In genomic region chr11:11844367-11844971, GRCm38 (mm10) we compare ENCODE assay signal across 8 mouse cellular contexts. TPM values are rescaled to one million over a fixed set of nuclear protein-coding genes. Genes with fewer than 3 reads are reported as not detected.
DNase-seq lines count a peak whose midpoint lies in the region; ATAC-seq lines count a peak whose summit lies in the region.

No protein-coding gene starts in this region.

- intact Hi-C loops in heart, postnatal 25 days (cut with DNase I), result loop anchor here (1.0 kb wide), 1 partner anchor 129 kb away; no protein-coding TSS in a partner anchor

- H3K4me3 ChIP-seq in forebrain, embryonic 12.5 days (replicated peaks), result no peak overlapping the region
- no peak overlapping the region for H3K4me3 ChIP-seq in midbrain, embryonic 11.5 days (ENCODE audit: low read depth, low read length)

- 44% methylated on average over 13 of the region's 13 CpGs for WGBS in forebrain, embryonic 12.5 days
- 50% methylated on average over 13 of the region's 13 CpGs for WGBS in midbrain, embryonic 11.5 days

- no peaks in the 10 kb centered on the region for H3K27me3 ChIP-seq in forebrain, embryonic 12.5 days
- no peaks in the 10 kb centered on the region for H3K27me3 ChIP-seq in midbrain, embryonic 11.5 days (ENCODE audit: control insufficient read depth, insufficient read depth, low read length)

- no peaks in the 10 kb centered on the region for H3K36me3 ChIP-seq in forebrain, embryonic 12.5 days (replicated peaks)
- H3K36me3 ChIP-seq in midbrain, embryonic 11.5 days (ENCODE audit: control insufficient read depth, insufficient read depth, low read length), result no peaks in the 10 kb centered on the region

- no peaks in the 10 kb centered on the region for H3K9me3 ChIP-seq in forebrain, embryonic 12.5 days
- no peaks in the 10 kb centered on the region for H3K9me3 ChIP-seq in midbrain, embryonic 11.5 days (ENCODE audit: control insufficient read depth, low read length)

- H3K4me2 ChIP-seq in forebrain, embryonic 12.5 days, result no peak overlapping the region
- no peak overlapping the region for H3K4me2 ChIP-seq in midbrain, embryonic 11.5 days

- H3K9ac ChIP-seq in forebrain, embryonic 12.5 days, result no peak overlapping the region
- 0 out of 2 replicates have a peak overlapping the region, but pooled peaks have one; percentile 6 for H3K9ac ChIP-seq in midbrain, embryonic 11.5 days (ENCODE audit: low read length)

- ATAC-seq in forebrain, embryonic 12.5 days (ENCODE audit: low FRiP score), result peak; percentile 74
- ATAC-seq in midbrain, embryonic 11.5 days (ENCODE audit: low FRiP score), result peak; percentile 60

- H3K4me1 ChIP-seq in forebrain, embryonic 12.5 days, result peaks cover 12% of the 10 kb centered on the region
- H3K4me1 ChIP-seq in midbrain, embryonic 11.5 days (ENCODE audit: control insufficient read depth, insufficient read depth, low read length), result peaks cover 9% of the 10 kb centered on the region

- peak; percentile 97 for DNase-seq in MN1 (ENCODE audit: low spot score)
- peak; percentile 75 for DNase-seq in brain, adult 2 months (ENCODE audit: low read depth, low spot score)
- peak; percentile 86 for DNase-seq in heart, postnatal 25 days (ENCODE audit: low spot score)
- DNase-seq in layer of hippocampus, adult 9-11 months, result peak; percentile 33
- DNase-seq in midbrain, embryonic 11.5 days (ENCODE audit: low spot score, missing footprints), result peak; percentile 85
- DNase-seq in urinary bladder, postnatal 36 days (ENCODE audit: low spot score in 2 of 2), result peak; percentile 65 to 87
- DNase-seq in thymus, postnatal 10 days (ENCODE audit: low spot score in 2 of 2), result no peak

- H3K27ac ChIP-seq in forebrain, embryonic 12.5 days, result no peak overlapping the region
- no peak overlapping the region for H3K27ac ChIP-seq in midbrain, embryonic 11.5 days (ENCODE audit: low read depth, low read length)

RNA-seq across cellular contexts. Expression of gene Fignl1, which starts 35.7 kb away (rescaled TPM):
- polyA plus RNA-seq in forebrain, embryonic 12.5 days (2016; fragmentation: Nextera tagmentation; extraction: Ambion mirVana), result 76.3 and 80.5 TPM in 2 replicates
- total RNA-seq in heart, postnatal 25 days (2021), result under 1 TPM; 0.59 to 0.60 TPM
- 99.1 and 109 TPM in 2 replicates for polyA plus RNA-seq in midbrain, embryonic 11.5 days (2014; fragmentation: Nextera tagmentation; extraction: Ambion mirVana)

RNA-seq across cellular contexts. Expression of gene Ddc, which starts 53.5 kb away (rescaled TPM):
- polyA plus RNA-seq in forebrain, embryonic 12.5 days (2016; fragmentation: Nextera tagmentation; extraction: Ambion mirVana), result 7.3 and 7.7 TPM in 2 replicates
- 1 to 10 TPM; 2.5 TPM for total RNA-seq in heart, postnatal 25 days (2021)
- polyA plus RNA-seq in midbrain, embryonic 11.5 days (2014; fragmentation: Nextera tagmentation; extraction: Ambion mirVana), result 18.0 and 21.9 TPM in 2 replicates

Comparison
In these comparisons a context has a peak if more than half of its experiments do, and no peak if none do; other contexts are left out.
1. DNase-seq: peak in MN1 (single experiment), brain, adult 2 months (single experiment), heart, postnatal 25 days (single experiment), layer of hippocampus, adult 9-11 months (single experiment), midbrain, embryonic 11.5 days (single experiment) and urinary bladder, postnatal 36 days (2 of 2); none in thymus, postnatal 10 days (0 of 2).